Mouse (Mus musculus): ENCODE data around the gene Umad1. TPM values are rescaled to one million over a fixed set of nuclear protein-coding genes. Genes with fewer than 3 reads are reported as not detected.

Umad1 gene
- total and polyA plus RNA-seq, 3 experiments = 6.1 to 18.1 (median 7.0) TPM

DNA sequence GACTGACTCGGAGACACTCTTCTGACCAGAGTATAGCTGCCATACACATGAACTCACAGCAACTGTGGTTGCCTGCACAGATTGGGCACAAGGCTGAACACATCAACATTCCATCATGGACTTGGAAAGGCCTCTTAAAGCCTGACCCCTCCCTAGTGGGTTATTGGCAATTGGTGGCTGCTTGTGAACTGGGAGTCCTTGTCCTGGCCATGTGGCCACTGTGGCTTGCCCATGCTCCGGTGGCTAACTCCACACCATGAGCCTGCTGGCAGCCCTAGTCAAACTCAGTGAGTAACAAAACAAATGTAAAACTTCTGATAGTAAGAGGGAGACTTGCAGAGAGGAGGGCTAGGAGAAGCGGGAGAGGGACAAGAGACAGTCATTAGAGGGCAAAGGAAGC lies 213.0 kb downstream of the Umad1 start:
- no peak for ATAC-seq (ENCODE audit: extremely low read depth, insufficient number of reproducible peaks, low FRiP score, poor library complexity, severe bottlenecking)
- no peaks in the 10 kb centered on the region for H3K27me3 ChIP-seq (ENCODE audit: insufficient read depth, low read length)
- TF ChIP-seq TAL1 (conservative IDR thresholded peaks at IDR 0.05; ENCODE audit: low read depth, low read length) (no peak), GATA2 (IDR thresholded peaks at IDR 0.05; ENCODE audit: borderline replicate concordance, low read depth, low read length) (no peak), GATA1 (IDR thresholded peaks at IDR 0.05; ENCODE audit: borderline replicate concordance, low read length) (no peak), CTCF (IDR thresholded peaks at IDR 0.05; ENCODE audit: low read depth, low read length) (no peak), POLR2AphosphoS5 (IDR thresholded peaks at IDR 0.05; ENCODE audit: insufficient replicate concordance, low read depth, low read length) (no peak)
- no peaks in the 10 kb centered on the region for H3K9me3 ChIP-seq (replicated peaks)
- no peaks in the 10 kb centered on the region for H3K36me3 ChIP-seq (replicated peaks)
- peaks cover 10% of the 10 kb centered on the region for H3K4me1 ChIP-seq (ENCODE audit: insufficient read depth, low read depth, low read length)
- no peak overlapping the region for H3K4me3 ChIP-seq (ENCODE audit: low read depth, low read length)
- DNase-seq (ENCODE audit: low spot score) = no peak

DNA sequence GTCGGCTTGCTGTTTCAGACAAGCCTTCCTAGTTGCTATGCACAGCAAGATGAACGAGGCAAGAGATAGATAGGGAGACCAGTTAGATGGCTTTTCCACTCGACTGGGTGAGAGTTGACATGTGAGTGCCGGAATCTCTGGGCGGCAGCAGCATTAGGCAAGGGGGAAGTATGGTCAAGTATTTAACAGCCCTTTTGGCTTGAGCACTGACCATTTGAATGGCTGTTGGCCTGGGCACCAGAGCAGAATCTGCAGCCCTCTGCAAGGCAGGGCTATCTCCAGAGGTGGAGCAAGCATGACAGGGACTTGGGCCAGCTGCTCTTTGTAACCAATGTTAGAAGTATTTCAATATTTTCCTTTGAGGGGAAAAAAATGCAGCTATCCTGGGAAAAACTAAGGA lies 213.8 kb downstream of the Umad1 start:
- H3K27me3 ChIP-seq (ENCODE audit: insufficient read depth, low read length) = no peaks in the 10 kb centered on the region
- ATAC-seq (ENCODE audit: extremely low read depth, insufficient number of reproducible peaks, low FRiP score, poor library complexity, severe bottlenecking) = no peak
- no peak for DNase-seq (ENCODE audit: low spot score)
- H3K4me3 ChIP-seq (ENCODE audit: low read depth, low read length) = no peak overlapping the region
- H3K4me1 ChIP-seq (ENCODE audit: insufficient read depth, low read depth, low read length) = peaks cover 10% of the 10 kb centered on the region
- TF ChIP-seq GATA2 (IDR thresholded peaks at IDR 0.05; ENCODE audit: borderline replicate concordance, low read depth, low read length) (no peak), GATA1 (IDR thresholded peaks at IDR 0.05; ENCODE audit: borderline replicate concordance, low read length) (no peak), TAL1 (conservative IDR thresholded peaks at IDR 0.05; ENCODE audit: low read depth, low read length) (no peak), CTCF (IDR thresholded peaks at IDR 0.05; ENCODE audit: low read depth, low read length) (no peak), POLR2AphosphoS5 (IDR thresholded peaks at IDR 0.05; ENCODE audit: insufficient replicate concordance, low read depth, low read length) (no peak)
- no peaks in the 10 kb centered on the region for H3K9me3 ChIP-seq (replicated peaks)
- no peaks in the 10 kb centered on the region for H3K36me3 ChIP-seq (replicated peaks)

DNA sequence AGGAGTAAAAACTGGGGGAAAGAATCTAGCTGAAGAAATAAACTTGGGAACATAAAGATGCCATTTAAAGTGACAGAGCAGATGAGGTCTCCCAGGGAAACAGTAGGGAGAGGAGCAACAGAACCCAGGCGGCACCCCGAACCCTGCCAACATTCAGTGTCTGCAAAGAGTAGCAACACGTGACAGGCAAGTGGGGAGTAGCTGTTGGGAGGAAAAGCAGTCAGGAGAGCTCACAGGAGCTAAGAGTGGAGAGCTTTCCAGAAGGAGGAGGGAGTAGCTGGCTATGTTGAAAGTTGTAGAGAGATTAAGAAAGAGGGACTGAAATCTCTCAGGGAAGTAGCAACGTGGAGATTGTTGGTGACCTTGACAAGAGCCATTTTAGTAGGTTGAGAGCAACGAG lies 214.4 kb downstream of the Umad1 start:
- H3K4me3 ChIP-seq (ENCODE audit: low read depth, low read length) = no peak overlapping the region
- no peaks in the 10 kb centered on the region for H3K9me3 ChIP-seq (replicated peaks)
- DNase-seq (ENCODE audit: low spot score) = no peak
- H3K36me3 ChIP-seq (replicated peaks) = no peaks in the 10 kb centered on the region
- H3K4me1 ChIP-seq (ENCODE audit: insufficient read depth, low read depth, low read length) = peaks cover 10% of the 10 kb centered on the region
- no peak for ATAC-seq (ENCODE audit: extremely low read depth, insufficient number of reproducible peaks, low FRiP score, poor library complexity, severe bottlenecking)
- H3K27me3 ChIP-seq (ENCODE audit: insufficient read depth, low read length) = no peaks in the 10 kb centered on the region
- TF ChIP-seq POLR2AphosphoS5 (IDR thresholded peaks at IDR 0.05; ENCODE audit: insufficient replicate concordance, low read depth, low read length) = no peak
- TF ChIP-seq GATA2 (IDR thresholded peaks at IDR 0.05; ENCODE audit: borderline replicate concordance, low read depth, low read length) = no peak
- TF ChIP-seq TAL1 (conservative IDR thresholded peaks at IDR 0.05; ENCODE audit: low read depth, low read length) = no peak
- no peak for TF ChIP-seq CTCF (IDR thresholded peaks at IDR 0.05; ENCODE audit: low read depth, low read length)
- no peak for TF ChIP-seq GATA1 (IDR thresholded peaks at IDR 0.05; ENCODE audit: borderline replicate concordance, low read length)

GRCm38 (mm10) chr6:8474316-8474715 lies 215.2 kb downstream of the Umad1 start:
- Histone ChIP-seq H3K4me3 (ENCODE audit: low read depth, low read length) (no peak overlapping the region), H3K4me1 (ENCODE audit: insufficient read depth, low read depth, low read length) (peaks cover 10% of the 10 kb centered on the region), H3K27me3 (ENCODE audit: insufficient read depth, low read length) (no peaks in the 10 kb centered on the region), H3K36me3 (replicated peaks) (no peaks in the 10 kb centered on the region), H3K9me3 (replicated peaks) (no peaks in the 10 kb centered on the region)
- TF ChIP-seq GATA2 (IDR thresholded peaks at IDR 0.05; ENCODE audit: borderline replicate concordance, low read depth, low read length) (no peak), GATA1 (IDR thresholded peaks at IDR 0.05; ENCODE audit: borderline replicate concordance, low read length) (no peak), POLR2AphosphoS5 (IDR thresholded peaks at IDR 0.05; ENCODE audit: insufficient replicate concordance, low read depth, low read length) (no peak), CTCF (IDR thresholded peaks at IDR 0.05; ENCODE audit: low read depth, low read length) (no peak), TAL1 (conservative IDR thresholded peaks at IDR 0.05; ENCODE audit: low read depth, low read length) (no peak)
- no peak for DNase-seq (ENCODE audit: low spot score)
- no peak for ATAC-seq (ENCODE audit: extremely low read depth, insufficient number of reproducible peaks, low FRiP score, poor library complexity, severe bottlenecking)

DNA sequence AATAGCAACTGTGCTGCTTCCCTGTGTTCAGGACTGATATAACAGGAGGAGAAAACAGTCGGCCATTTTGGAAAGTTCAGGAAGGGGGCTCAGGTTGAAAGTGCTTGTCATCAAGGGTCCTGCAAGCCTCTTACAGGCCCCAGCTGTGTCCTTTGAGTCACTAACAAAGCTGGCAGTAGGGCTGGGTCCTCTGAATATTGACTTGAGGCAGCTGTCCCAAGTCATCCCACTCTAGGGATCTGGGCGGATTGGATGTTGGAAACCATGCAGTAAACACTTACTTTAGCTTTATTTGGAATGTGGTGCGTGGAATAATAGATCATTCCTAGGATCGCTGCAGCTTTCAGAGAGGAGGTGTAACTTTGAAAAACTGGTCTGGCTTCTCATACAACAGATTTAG lies 215.7 kb downstream of the Umad1 start:
- TF ChIP-seq POLR2AphosphoS5 (IDR thresholded peaks at IDR 0.05; ENCODE audit: insufficient replicate concordance, low read depth, low read length) (no peak), TAL1 (conservative IDR thresholded peaks at IDR 0.05; ENCODE audit: low read depth, low read length) (no peak), GATA1 (IDR thresholded peaks at IDR 0.05; ENCODE audit: borderline replicate concordance, low read length) (no peak), GATA2 (IDR thresholded peaks at IDR 0.05; ENCODE audit: borderline replicate concordance, low read depth, low read length) (no peak), CTCF (IDR thresholded peaks at IDR 0.05; ENCODE audit: low read depth, low read length) (no peak)
- no peaks in the 10 kb centered on the region for H3K27me3 ChIP-seq (ENCODE audit: insufficient read depth, low read length)

GRCm38 (mm10) chr6:8479176-8479575 lies 220.1 kb downstream of the Umad1 start:
- TF ChIP-seq GATA1 (IDR thresholded peaks at IDR 0.05; ENCODE audit: borderline replicate concordance, low read length) = no peak
- TF ChIP-seq POLR2AphosphoS5 (IDR thresholded peaks at IDR 0.05; ENCODE audit: insufficient replicate concordance, low read depth, low read length) = no peak
- TF ChIP-seq CTCF (IDR thresholded peaks at IDR 0.05; ENCODE audit: low read depth, low read length) = no peak
- TF ChIP-seq GATA2 (IDR thresholded peaks at IDR 0.05; ENCODE audit: borderline replicate concordance, low read depth, low read length) = no peak
- peaks cover 24% of the 10 kb centered on the region for H3K4me1 ChIP-seq (ENCODE audit: insufficient read depth, low read depth, low read length)
- ATAC-seq (ENCODE audit: extremely low read depth, insufficient number of reproducible peaks, low FRiP score, poor library complexity, severe bottlenecking) (no peak), DNase-seq (ENCODE audit: low spot score) (no peak)
- H3K9me3 ChIP-seq (replicated peaks) = no peaks in the 10 kb centered on the region
- H3K27me3 ChIP-seq (ENCODE audit: insufficient read depth, low read length) = no peaks in the 10 kb centered on the region
- no peak overlapping the region for H3K4me3 ChIP-seq (ENCODE audit: low read depth, low read length)
- H3K36me3 ChIP-seq (replicated peaks) = peaks cover 2% of the 10 kb centered on the region

More for the DNA sequence above, 215.7 kb downstream of the Umad1 start:
- no peak overlapping the region for H3K4me3 ChIP-seq (ENCODE audit: low read depth, low read length)
- no peak for ATAC-seq (ENCODE audit: extremely low read depth, insufficient number of reproducible peaks, low FRiP score, poor library complexity, severe bottlenecking)
- H3K4me1 ChIP-seq (ENCODE audit: insufficient read depth, low read depth, low read length) = peaks cover 11% of the 10 kb centered on the region
- no peak for DNase-seq (ENCODE audit: low spot score)
- H3K36me3 ChIP-seq (replicated peaks) = no peaks in the 10 kb centered on the region
- no peaks in the 10 kb centered on the region for H3K9me3 ChIP-seq (replicated peaks)

All from G1E (cell line).